Comparison of ENCODE assay signal across 18 mouse cellular contexts in the genomic region with DNA sequence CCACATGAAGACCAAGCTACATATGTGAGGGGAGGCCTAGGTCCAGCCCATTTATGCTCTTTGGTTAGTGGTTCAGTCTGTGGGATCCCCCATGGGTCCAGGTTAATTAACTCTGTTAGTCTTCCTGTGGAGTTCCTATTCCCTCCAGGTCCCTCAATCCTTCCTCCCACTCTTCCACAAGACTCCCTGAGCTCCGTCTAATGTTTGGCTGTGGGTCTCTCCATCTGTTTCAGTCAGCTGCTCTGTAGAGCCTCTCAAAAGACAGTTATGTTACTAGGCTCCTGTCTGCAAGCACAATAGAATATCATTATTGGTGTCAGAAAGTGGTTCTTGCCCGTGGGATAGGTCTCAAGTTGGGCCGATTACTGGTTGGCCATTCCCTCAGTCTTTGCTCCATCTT. TPM values are rescaled to one million over a fixed set of nuclear protein-coding genes. Genes with fewer than 3 reads are reported as not detected.
DNase-seq lines count a peak whose midpoint lies in the region.
"Had no signal": no experiment of that assay in that cellular context is flagged by ENCODE, and none has a peak within 500 bp of the region (broad histone marks: within the 10 kb centered on the region; RNA-seq: fewer than 3 reads in every experiment).

No protein-coding gene starts in this region.

- peak; percentile 30 to 56 for DNase-seq in cerebellum, adult 18-20 months
- no peak for DNase-seq in cerebellum, adult 9-10 months
- peak; percentile 34 to 41 for DNase-seq in cerebellum, postnatal 25 days
- no peak for DNase-seq in cerebellum, postnatal 4 days (ENCODE audit: low spot score in 2 of 2)
- DNase-seq in layer of hippocampus, adult 18-20 months (ENCODE audit: low spot score in 2 of 2): peak; percentile 59 to 60
- DNase-seq in layer of hippocampus, adult 9-10 months (ENCODE audit: low spot score): no peak
- peak; percentile 37 to 41 for DNase-seq in layer of hippocampus, adult 8-10 months (ENCODE audit: low spot score in 2 of 2)
- DNase-seq in layer of hippocampus, adult 11-12 months (ENCODE audit: low spot score): no peak
- DNase-seq: adrenal gland, adult 8-10 months; adrenal gland, postnatal 14 days; adrenal gland, postnatal 36 days; B cell, adult 2 months; cerebellum, adult 11 months; embryo, embryonic 11 days had no signal

RNA-seq across cellular contexts. Expression of a gene that starts 37.7 kb away (rescaled TPM):
- total RNA-seq in layer of hippocampus, adult 18-20 months (2021): not detected
- not detected for total RNA-seq in layer of hippocampus, adult 8-10 months (2022)
- total RNA-seq: adrenal gland, adult 18-20 months; adrenal gland, adult 8-10 months; adrenal gland, postnatal 14 days; adrenal gland, postnatal 36 days; CH12.LX; common myeloid progenitor, adult 5-6 weeks; G1E had no signal

Comparison
In these comparisons a context has a peak if more than half of its experiments do, and no peak if none do; other contexts are left out.
1. DNase-seq: peak in cerebellum, adult 18-20 months (2 of 2), cerebellum, postnatal 25 days (2 of 2), layer of hippocampus, adult 18-20 months (2 of 2) and layer of hippocampus, adult 8-10 months (2 of 2); none in cerebellum, adult 9-10 months (single experiment), cerebellum, postnatal 4 days (0 of 2), layer of hippocampus, adult 9-10 months (single experiment) and layer of hippocampus, adult 11-12 months (single experiment).